Mouse (Mus musculus) G1E (cell line): Measurements from ENCODE around the gene Armh3.

ENCODE experiments used
- CTCF ChIP-seq: IDR thresholded peaks from 2 replicates; pipeline ENCODE4 v1.5.1; 2012; ENCODE audit warnings: low read depth, low read length, inconsistent platforms, mixed read lengths
- GATA1 ChIP-seq: IDR thresholded peaks from 2 replicates; pipeline ENCODE4 v1.6.1; 2012; ENCODE audit warnings: borderline replicate concordance, low read length, inconsistent platforms, mixed read lengths
- POLR2AphosphoS5 ChIP-seq: IDR thresholded peaks from 2 replicates; pipeline ENCODE4 v1.6.1; 2012; ENCODE audit warnings: low read depth, low read length, inconsistent platforms; ENCODE audit not compliant: insufficient replicate concordance
- TAL1 ChIP-seq: conservative IDR thresholded peaks from 2 replicates; pipeline ENCODE4 v1.6.1; 2012; ENCODE audit warnings: low read depth, low read length, inconsistent platforms, mixed read lengths

DNA sequence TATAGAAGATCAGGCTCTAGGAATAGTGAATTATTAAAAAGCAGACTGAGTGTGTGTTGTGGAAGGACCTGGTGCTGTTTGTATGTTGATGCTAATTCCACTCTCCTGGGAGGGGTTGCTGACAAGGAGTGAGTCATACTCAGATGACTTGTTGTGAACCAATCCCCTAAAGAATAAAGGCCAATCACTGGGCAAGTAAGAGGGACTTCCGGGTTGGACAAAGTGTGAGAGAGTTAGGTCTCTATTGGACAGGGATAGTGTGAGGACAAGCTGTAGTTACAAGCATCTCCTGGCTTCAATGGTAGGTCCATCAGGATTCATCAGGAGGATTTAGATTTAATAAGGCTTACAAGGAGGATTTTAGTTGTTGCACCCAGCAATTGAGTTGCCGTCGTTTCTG, 10.1 kb downstream of the Armh3 start:
- TF ChIP-seq CTCF, result no peak
- no peak for TF ChIP-seq POLR2AphosphoS5
- no peak for TF ChIP-seq GATA1
- no peak for TF ChIP-seq TAL1
